Comparison of ENCODE assay signal across 10 mouse cellular contexts in the genomic region with DNA sequence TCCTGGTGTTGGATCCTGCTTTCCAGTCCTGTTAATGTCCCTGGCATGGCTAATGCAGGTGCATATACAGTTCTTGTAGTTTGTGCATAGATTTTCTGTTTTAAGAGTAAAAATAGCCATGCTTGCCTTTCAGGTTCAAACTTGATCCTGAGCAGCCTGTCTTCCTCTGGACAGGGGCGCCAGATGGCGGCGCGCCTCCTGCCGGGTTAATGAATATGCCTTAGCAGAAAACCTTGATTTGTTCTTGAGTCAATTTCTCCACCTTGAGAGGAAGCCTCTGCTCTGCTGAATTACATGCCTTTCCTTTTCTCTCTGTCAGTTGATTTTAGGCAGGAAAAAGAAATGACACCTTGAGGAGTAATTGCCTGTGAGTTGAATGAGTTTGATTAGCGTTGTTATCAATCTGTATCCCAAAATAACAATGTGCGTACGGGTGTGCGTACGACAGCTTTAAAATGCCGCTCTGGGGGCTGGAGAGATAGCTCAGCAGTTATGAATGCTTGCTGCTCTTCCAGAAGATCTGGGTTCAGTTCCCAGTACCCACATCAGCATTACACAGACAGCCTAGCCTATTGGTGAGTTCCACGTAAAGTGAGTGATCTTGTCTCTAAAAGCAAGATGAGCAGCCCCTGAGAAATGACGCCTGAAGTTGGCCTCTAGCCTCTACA. TPM values are rescaled to one million over a fixed set of nuclear protein-coding genes. Genes with fewer than 3 reads are reported as not detected.
DNase-seq lines count a peak whose midpoint lies in the region; ATAC-seq lines count a peak whose summit lies in the region.
"Had no signal": no experiment of that assay in that cellular context is flagged by ENCODE, and none has a peak within 500 bp of the region (broad histone marks: within the 10 kb centered on the region; RNA-seq: fewer than 3 reads in every experiment).

No protein-coding gene starts in this region.

- no peaks in the 10 kb centered on the region for H3K27me3 ChIP-seq in heart, embryonic 16.5 days (ENCODE audit: control insufficient read depth, insufficient read depth, low read length)
- no peaks in the 10 kb centered on the region for H3K27me3 ChIP-seq in midbrain, embryonic 15.5 days (replicated peaks)
- H3K27me3 ChIP-seq: limb, embryonic 15.5 days had no signal

- no peak overlapping the region for H3K4me3 ChIP-seq in heart, embryonic 16.5 days (ENCODE audit: low read length)
- no peak overlapping the region for H3K4me3 ChIP-seq in midbrain, embryonic 15.5 days
- H3K4me3 ChIP-seq: limb, embryonic 15.5 days had no signal

- H3K27ac ChIP-seq in heart, embryonic 16.5 days (ENCODE audit: low read length): peak overlapping the region; percentile 65; the same call in 1 of the 2 replicates
- H3K27ac ChIP-seq in midbrain, embryonic 15.5 days: peak overlapping the region; percentile 23; the same call in 1 of the 2 replicates
- H3K27ac ChIP-seq: limb, embryonic 15.5 days had no signal

- no peak overlapping the region for H3K9ac ChIP-seq in heart, embryonic 16.5 days (ENCODE audit: low read length)
- H3K9ac ChIP-seq in midbrain, embryonic 15.5 days: no peak overlapping the region
- H3K9ac ChIP-seq: limb, embryonic 15.5 days had no signal

- H3K9me3 ChIP-seq in heart, embryonic 16.5 days (replicated peaks; ENCODE audit: control insufficient read depth, low read length): no peaks in the 10 kb centered on the region
- no peaks in the 10 kb centered on the region for H3K9me3 ChIP-seq in midbrain, embryonic 15.5 days
- H3K9me3 ChIP-seq: limb, embryonic 15.5 days had no signal

- 57% methylated on average over 13 of the region's 13 CpGs for WGBS in heart, embryonic 16.5 days
- 72% methylated on average over 13 of the region's 13 CpGs for WGBS in midbrain, embryonic 15.5 days

- no peak for ATAC-seq in heart, embryonic 16.5 days (replicated peaks; ENCODE audit: extremely low read depth, insufficient read depth, low FRiP score)
- no peak for ATAC-seq in midbrain, embryonic 15.5 days (replicated peaks)

- DNase-seq in heart, adult 9 months (ENCODE audit: low spot score in 2 of 2): no peak
- DNase-seq in cerebellum, postnatal 14 days: peak; percentile 45 to 48
- peak; percentile 58 for DNase-seq in kidney, adult 9 months
- no peak for DNase-seq in lung, postnatal 4 days
- no peak for DNase-seq in spleen, postnatal 10 days (ENCODE audit: low spot score in 2 of 2)
- no peak for DNase-seq in ovary, adult 18-20 months (ENCODE audit: low spot score)
- DNase-seq: adrenal gland, postnatal 25 days had no signal

- peaks cover 21% of the 10 kb centered on the region for H3K4me1 ChIP-seq in heart, embryonic 16.5 days (ENCODE audit: control insufficient read depth, insufficient read depth, low read length)
- peaks cover 14% of the 10 kb centered on the region for H3K4me1 ChIP-seq in midbrain, embryonic 15.5 days

- H3K36me3 ChIP-seq in heart, embryonic 16.5 days (ENCODE audit: control insufficient read depth, insufficient read depth): no peaks in the 10 kb centered on the region
- no peaks in the 10 kb centered on the region for H3K36me3 ChIP-seq in midbrain, embryonic 15.5 days (replicated peaks)
- H3K36me3 ChIP-seq: limb, embryonic 15.5 days had no signal

- H3K4me2 ChIP-seq in heart, embryonic 16.5 days (ENCODE audit: low read depth, low read length): no peak overlapping the region
- no peak overlapping the region for H3K4me2 ChIP-seq in midbrain, embryonic 15.5 days
- H3K4me2 ChIP-seq: limb, embryonic 15.5 days had no signal

RNA-seq across cellular contexts. Expression of gene Mgat5, which starts 57.5 kb away (rescaled TPM):
- polyA plus RNA-seq in heart, embryonic 16.5 days (2015; fragmentation: Nextera tagmentation; extraction: Ambion mirVana): 4.6 and 5.1 TPM in 2 replicates
- 15.0 and 17.0 TPM in 2 replicates for polyA plus RNA-seq in midbrain, embryonic 15.5 days (2015; fragmentation: Nextera tagmentation; extraction: Ambion mirVana)

Comparison
In these comparisons a context has a peak if more than half of its experiments do, and no peak if none do; other contexts are left out.
1. DNase-seq: peak in cerebellum, postnatal 14 days (2 of 2) and kidney, adult 9 months (single experiment); none in heart, adult 9 months (0 of 2), lung, postnatal 4 days (0 of 2), spleen, postnatal 10 days (0 of 2) and ovary, adult 18-20 months (single experiment).